Mouse (Mus musculus) midbrain, embryonic 13.5 days (tissue): ENCODE measurements at regions not wholly inside any gene's neighbourhood (a gene's known extent, or its start where the extent isn't known, plus 50 kb on each side); places are given as distances from the start of the nearest gene placed in this dataset.

Experiments used
- ATAC-seq: fragments of 200-750 bp; cut with Nextera tagmentation; 2 replicates; pipeline ENCODE4 v1.8.0; 2017; ENCODE audit warnings: mild to moderate bottlenecking, moderate TSS enrichment, moderate library complexity
- H3K27ac ChIP-seq: fragments of 300-500 bp; sonication (generic); 2 replicates; pipeline ENCODE4 v1.5.1; 2015; ENCODE audit warnings: inconsistent platforms, mild to moderate bottlenecking, moderate library complexity
- H3K27me3 ChIP-seq: fragments of 300-500 bp; sonication (generic); 2 replicates; pipeline ENCODE4 v1.6.1; 2015; ENCODE audit warnings: mild to moderate bottlenecking, inconsistent platforms
- H3K36me3 ChIP-seq: fragments of 300-500 bp; sonication (generic); 2 replicates; pipeline ENCODE4 v1.6.1; 2015; ENCODE audit warnings: mild to moderate bottlenecking, inconsistent platforms
- H3K4me1 ChIP-seq: fragments of 300-500 bp; sonication (generic); replicated peaks from 2 replicates; pipeline ENCODE4 v1.6.1; 2015; ENCODE audit warnings: inconsistent platforms
- H3K4me2 ChIP-seq: fragments of 300-500 bp; sonication (generic); replicated peaks from 2 replicates; pipeline ENCODE4 v1.6.1; 2015; ENCODE audit warnings: moderate library complexity, mild to moderate bottlenecking, inconsistent platforms
- H3K4me3 ChIP-seq: fragments of 300-500 bp; sonication (generic); replicated peaks from 2 replicates; pipeline ENCODE4 v1.5.1; 2015; ENCODE audit warnings: mild to moderate bottlenecking, inconsistent platforms
- H3K9ac ChIP-seq: fragments of 300-500 bp; sonication (generic); replicated peaks from 2 replicates; pipeline ENCODE4 v1.6.1; 2015; ENCODE audit warnings: mild to moderate bottlenecking, inconsistent platforms
- H3K9me3 ChIP-seq: fragments of 300-500 bp; sonication (generic); 2 replicates; pipeline ENCODE4 v1.6.1; 2016; ENCODE audit warnings: mild to moderate bottlenecking, inconsistent platforms
- WGBS: fragments of 180-500 bp; shearing (Covaris S2); methylation state at CpG from one replicate; pipeline ENCODE4 v1.1.7; 2015; 5-methylcytosine and 5-hydroxymethylcytosine counted together

DNA sequence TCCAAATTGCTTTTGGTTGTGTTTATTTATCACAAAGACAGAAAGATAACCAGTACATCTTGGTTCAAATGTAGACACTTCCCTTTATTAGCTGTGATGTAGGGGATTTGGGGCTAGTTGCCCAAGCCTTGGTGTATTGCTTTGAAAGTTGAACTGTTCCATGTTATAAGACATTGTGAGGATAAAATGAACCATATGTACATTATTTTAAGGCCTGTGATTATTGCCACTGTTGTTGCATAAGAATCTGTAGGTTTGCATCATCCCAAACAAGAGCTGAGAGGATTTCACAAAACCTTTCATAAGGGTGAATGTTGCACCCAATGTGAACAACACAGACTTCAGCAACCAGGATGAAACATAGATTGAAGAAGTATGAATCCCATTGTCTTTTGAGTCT, 145.7 kb upstream of the Tnfaip3 start:
- no peaks in the 10 kb centered on the region for H3K4me1 ChIP-seq
- no peak overlapping the region for H3K4me3 ChIP-seq
- ATAC-seq, result no peak
- no peak overlapping the region for H3K4me2 ChIP-seq
- H3K27ac ChIP-seq, result no peak overlapping the region
- H3K36me3 ChIP-seq, result no peaks in the 10 kb centered on the region
- no peaks in the 10 kb centered on the region for H3K9me3 ChIP-seq
- no peaks in the 10 kb centered on the region for H3K27me3 ChIP-seq
- no peak overlapping the region for H3K9ac ChIP-seq

DNA sequence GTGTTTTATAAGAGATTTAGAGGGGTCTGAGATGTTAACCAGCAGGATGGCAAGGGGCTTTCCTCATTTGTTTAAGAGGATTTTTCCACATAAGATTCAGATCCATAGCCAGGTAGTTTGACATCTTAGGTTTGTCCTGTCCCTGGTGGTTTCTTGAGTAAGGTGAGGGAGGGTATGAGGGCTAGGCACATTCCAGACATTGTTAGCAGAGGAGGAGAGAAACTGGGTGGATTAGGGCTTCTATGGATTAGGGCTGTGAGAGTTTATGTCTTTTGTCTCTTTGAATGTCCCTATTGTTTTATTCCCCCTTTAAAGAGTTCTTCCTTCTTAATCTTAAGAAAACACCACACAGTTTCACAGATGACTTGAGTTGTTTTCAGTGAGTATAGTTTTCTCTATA, 138.6 kb upstream of the Tnfaip3 start:
- Histone ChIP-seq H3K4me3 (no peak overlapping the region), H3K27ac (no peak overlapping the region), H3K9ac (no peak overlapping the region), H3K4me2 (no peak overlapping the region), H3K4me1 (no peaks in the 10 kb centered on the region), H3K9me3 (no peaks in the 10 kb centered on the region), H3K27me3 (no peaks in the 10 kb centered on the region), H3K36me3 (no peaks in the 10 kb centered on the region)
- no peak for ATAC-seq

DNA sequence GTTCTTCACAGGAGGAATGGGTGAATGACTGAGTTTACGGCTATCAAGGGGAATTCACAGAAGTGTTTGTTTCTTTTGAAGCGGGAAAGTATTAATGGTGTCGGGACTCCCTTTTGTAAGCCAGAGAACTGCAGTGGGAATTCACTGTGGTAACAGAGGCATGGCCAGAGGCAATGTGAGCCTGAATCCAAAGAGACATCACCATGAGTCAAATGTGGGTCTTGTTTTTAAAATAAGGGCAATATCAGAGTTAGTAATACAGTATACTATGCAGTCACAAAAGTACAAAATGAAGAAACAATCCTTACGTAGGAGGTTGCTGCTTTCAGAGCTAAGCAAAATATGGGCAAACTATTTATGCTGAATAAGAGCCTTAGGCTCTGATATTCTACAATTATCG, 137.3 kb upstream of the Tnfaip3 start:
- no peak overlapping the region for H3K4me2 ChIP-seq
- ATAC-seq, result no peak
- no peak overlapping the region for H3K27ac ChIP-seq
- H3K4me1 ChIP-seq, result no peaks in the 10 kb centered on the region
- no peak overlapping the region for H3K9ac ChIP-seq
- H3K9me3 ChIP-seq, result no peaks in the 10 kb centered on the region
- H3K4me3 ChIP-seq, result no peak overlapping the region
- no peaks in the 10 kb centered on the region for H3K36me3 ChIP-seq
- H3K27me3 ChIP-seq, result no peaks in the 10 kb centered on the region
- WGBS, result 87% methylated on average over 5 of the region's 5 CpGs

DNA sequence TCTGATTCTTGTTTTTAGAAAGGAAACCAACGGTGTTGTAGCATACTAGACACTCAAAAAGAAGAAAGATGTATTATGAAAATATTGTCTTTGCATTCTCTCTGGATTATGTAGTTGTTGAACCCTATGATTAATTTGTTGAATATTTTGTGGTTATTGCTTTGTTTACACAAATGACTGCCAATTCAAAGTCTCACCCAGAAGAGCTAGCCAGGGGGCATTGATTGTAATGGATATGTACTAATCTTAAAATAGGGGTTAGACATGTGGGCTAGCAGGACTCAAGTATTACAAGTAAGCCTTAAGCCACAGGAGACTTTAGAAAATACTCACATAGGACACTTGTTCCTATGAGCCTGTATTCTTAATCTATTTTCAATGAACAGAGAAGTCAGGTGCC, 135.3 kb upstream of the Tnfaip3 start:
- WGBS, result 93% methylated on average over 1 of the region's 1 CpGs

DNA sequence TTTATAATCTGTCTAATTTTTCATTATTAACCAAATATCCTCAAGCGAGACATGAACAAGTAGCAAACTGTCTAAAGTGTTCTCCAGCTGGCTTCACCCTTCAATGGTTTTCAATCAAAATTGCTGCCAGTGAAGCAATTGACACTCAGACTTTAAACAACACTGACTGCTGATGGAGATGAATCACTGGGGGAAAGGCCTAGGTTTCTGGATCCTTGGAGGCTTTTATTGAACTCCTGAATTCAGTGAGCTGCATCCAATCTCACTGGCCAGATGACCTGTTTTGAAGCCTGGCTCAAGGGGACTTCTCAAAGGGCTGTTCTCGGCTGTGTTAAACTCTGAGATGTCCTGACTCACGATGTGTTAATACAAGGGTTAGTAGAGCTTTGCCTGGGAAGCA, 134.5 kb upstream of the Tnfaip3 start:
- ATAC-seq, result no peak
- no peak overlapping the region for H3K4me3 ChIP-seq
- WGBS, result 45% methylated on average over 3 of the region's 3 CpGs
- H3K4me1 ChIP-seq, result no peaks in the 10 kb centered on the region
- no peaks in the 10 kb centered on the region for H3K36me3 ChIP-seq
- H3K27ac ChIP-seq, result no peak overlapping the region
- no peak overlapping the region for H3K4me2 ChIP-seq
- H3K9me3 ChIP-seq, result no peaks in the 10 kb centered on the region
- H3K27me3 ChIP-seq, result no peaks in the 10 kb centered on the region
- H3K9ac ChIP-seq, result no peak overlapping the region

More for the DNA sequence above, 135.3 kb upstream of the Tnfaip3 start:
- no peaks in the 10 kb centered on the region for H3K9me3 ChIP-seq
- H3K9ac ChIP-seq, result no peak overlapping the region
- H3K27me3 ChIP-seq, result no peaks in the 10 kb centered on the region
- no peak for ATAC-seq
- no peak overlapping the region for H3K4me2 ChIP-seq
- no peak overlapping the region for H3K4me3 ChIP-seq
- H3K36me3 ChIP-seq, result no peaks in the 10 kb centered on the region
- no peaks in the 10 kb centered on the region for H3K4me1 ChIP-seq
- no peak overlapping the region for H3K27ac ChIP-seq

DNA sequence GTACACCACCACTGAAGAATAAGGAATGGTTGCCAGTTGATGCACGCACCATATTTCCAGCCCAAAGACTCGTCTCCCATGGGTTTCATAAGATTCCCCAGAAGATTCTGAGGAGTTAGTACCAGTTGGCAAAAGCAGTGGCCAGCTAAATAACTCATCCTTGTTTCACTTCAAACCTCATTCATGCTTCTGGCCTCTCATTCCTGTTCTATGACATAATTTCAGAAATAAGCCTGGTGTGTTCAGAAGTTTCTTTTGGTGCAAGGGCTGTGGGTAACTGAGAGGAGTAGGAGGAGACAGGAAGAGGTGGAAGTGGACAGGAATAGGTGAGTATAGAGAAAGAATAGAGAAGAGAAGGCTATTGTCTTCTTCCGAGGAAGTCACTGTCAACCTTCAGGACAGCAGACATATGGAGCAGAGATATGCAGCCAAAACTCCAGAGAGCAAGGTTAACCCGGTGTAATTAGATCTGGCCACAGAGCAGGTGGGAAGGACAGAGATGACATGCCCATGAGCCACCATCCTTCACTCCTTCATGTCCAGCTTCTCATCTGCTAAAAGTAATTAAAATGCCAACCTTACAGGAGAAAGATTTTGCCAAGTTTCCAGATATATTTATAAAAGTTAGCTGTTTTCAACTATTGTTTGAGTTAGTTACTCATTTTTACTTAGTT, 133.9 kb upstream of the Tnfaip3 start:
- Histone ChIP-seq H3K9me3 (no peaks in the 10 kb centered on the region), H3K4me3 (no peak overlapping the region), H3K4me1 (no peaks in the 10 kb centered on the region), H3K27ac (no peak overlapping the region), H3K4me2 (no peak overlapping the region), H3K36me3 (no peaks in the 10 kb centered on the region), H3K27me3 (no peaks in the 10 kb centered on the region), H3K9ac (no peak overlapping the region)
- ATAC-seq, result no peak
- WGBS, result 84% methylated on average over 4 of the region's 4 CpGs

DNA sequence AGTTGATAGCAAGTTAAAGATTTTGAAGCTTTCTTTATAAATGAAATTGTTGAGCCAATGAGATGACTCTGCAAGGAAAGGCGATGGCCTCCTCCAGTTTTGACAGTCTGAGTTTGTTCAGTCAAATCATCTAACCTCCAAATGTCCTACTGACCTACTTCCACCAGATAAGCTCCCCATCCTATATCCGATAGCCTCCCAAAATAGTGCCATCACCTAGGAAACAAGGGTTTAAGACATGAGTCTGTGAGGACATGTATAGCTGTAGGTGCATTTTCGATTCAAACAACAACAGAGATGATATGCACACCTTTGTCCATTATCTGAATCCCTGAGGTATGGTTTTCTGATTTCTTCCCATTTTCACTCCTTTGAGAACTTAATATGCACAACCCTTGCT, 126.0 kb upstream of the Tnfaip3 start:
- H3K4me3 ChIP-seq, result no peak overlapping the region
- H3K4me1 ChIP-seq, result no peaks in the 10 kb centered on the region
- H3K36me3 ChIP-seq, result no peaks in the 10 kb centered on the region
- H3K27me3 ChIP-seq, result no peaks in the 10 kb centered on the region
- WGBS, result 90% methylated on average over 3 of the region's 3 CpGs
- H3K9me3 ChIP-seq, result no peaks in the 10 kb centered on the region
- no peak overlapping the region for H3K27ac ChIP-seq
- no peak overlapping the region for H3K9ac ChIP-seq
- no peak overlapping the region for H3K4me2 ChIP-seq
- ATAC-seq, result no peak

DNA sequence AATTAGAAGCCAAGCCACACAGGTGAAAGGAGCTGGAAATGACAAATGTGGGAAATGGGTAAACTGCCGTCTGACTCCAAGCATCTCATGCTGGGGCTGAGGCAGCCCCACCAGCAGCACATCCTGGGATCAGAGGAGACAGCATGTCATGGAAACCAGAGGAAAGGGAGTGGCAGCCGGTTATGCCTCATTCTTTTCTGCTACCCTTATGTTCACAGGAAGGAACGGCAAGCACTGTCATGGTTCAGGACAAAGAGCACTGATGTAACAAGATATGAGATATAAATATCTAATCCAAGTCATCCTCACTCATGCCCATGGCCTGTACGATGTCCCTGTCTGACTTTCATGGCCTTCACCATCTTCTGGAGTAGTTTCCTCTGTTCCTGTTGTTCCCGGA, 125.2 kb upstream of the Tnfaip3 start:
- no peak for ATAC-seq
- H3K9me3 ChIP-seq, result no peaks in the 10 kb centered on the region
- H3K4me1 ChIP-seq, result no peaks in the 10 kb centered on the region
- WGBS, result 84% methylated on average over 5 of the region's 5 CpGs
- no peak overlapping the region for H3K4me3 ChIP-seq
- no peak overlapping the region for H3K4me2 ChIP-seq
- no peak overlapping the region for H3K9ac ChIP-seq
- no peaks in the 10 kb centered on the region for H3K27me3 ChIP-seq
- no peak overlapping the region for H3K27ac ChIP-seq
- H3K36me3 ChIP-seq, result no peaks in the 10 kb centered on the region

DNA sequence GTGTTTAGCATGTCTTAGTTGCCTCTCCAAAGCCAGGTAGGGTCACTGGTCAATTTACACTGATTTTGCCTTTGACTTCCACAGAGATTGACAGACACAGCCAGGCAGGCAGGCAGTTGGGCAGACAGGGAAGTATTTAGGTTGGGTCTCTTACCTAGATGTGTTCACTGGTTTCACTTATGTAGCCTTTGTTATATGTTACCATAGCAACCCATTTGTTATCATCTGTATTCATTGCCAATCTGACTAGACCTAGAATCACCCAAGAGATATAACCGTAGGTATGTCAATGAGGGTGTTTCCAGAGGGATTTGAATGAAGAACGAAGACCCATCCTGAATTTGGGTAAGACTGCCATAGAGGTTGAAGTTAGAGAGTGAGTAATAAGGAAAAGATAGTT, 123.8 kb upstream of the Tnfaip3 start:
- no peak overlapping the region for H3K4me2 ChIP-seq
- H3K9me3 ChIP-seq, result no peaks in the 10 kb centered on the region
- H3K4me1 ChIP-seq, result no peaks in the 10 kb centered on the region
- H3K9ac ChIP-seq, result no peak overlapping the region
- H3K36me3 ChIP-seq, result no peaks in the 10 kb centered on the region
- ATAC-seq, result no peak
- H3K27me3 ChIP-seq, result no peaks in the 10 kb centered on the region
- H3K27ac ChIP-seq, result no peak overlapping the region
- no peak overlapping the region for H3K4me3 ChIP-seq
- 73% methylated on average over 2 of the region's 2 CpGs for WGBS

DNA sequence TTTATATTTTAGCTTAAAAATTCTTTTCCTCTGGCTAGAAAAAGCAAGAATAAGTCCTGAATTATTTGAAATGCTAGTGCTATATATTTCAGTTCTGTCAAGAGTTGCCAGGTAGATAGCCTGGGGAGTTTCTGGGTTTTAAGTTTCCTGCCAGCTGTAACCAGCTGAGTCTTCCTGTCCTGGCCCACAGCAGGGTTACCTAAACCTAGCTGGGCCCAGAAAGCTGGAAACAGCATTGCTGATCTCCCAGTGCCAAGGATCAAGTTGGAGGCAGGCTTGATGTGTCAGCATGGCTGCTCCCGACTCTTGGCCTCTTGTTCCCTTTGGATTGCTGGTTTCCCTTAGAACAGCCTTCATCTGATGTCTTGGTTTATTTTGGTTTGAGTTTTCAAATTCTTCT, 122.8 kb upstream of the Tnfaip3 start:
- Histone ChIP-seq H3K36me3 (no peaks in the 10 kb centered on the region), H3K9ac (no peak overlapping the region), H3K4me3 (no peak overlapping the region), H3K4me2 (no peak overlapping the region), H3K27me3 (no peaks in the 10 kb centered on the region), H3K4me1 (no peaks in the 10 kb centered on the region), H3K27ac (no peak overlapping the region), H3K9me3 (no peaks in the 10 kb centered on the region)
- ATAC-seq, result no peak
- WGBS, result 88% methylated on average over 1 of the region's 1 CpGs

DNA sequence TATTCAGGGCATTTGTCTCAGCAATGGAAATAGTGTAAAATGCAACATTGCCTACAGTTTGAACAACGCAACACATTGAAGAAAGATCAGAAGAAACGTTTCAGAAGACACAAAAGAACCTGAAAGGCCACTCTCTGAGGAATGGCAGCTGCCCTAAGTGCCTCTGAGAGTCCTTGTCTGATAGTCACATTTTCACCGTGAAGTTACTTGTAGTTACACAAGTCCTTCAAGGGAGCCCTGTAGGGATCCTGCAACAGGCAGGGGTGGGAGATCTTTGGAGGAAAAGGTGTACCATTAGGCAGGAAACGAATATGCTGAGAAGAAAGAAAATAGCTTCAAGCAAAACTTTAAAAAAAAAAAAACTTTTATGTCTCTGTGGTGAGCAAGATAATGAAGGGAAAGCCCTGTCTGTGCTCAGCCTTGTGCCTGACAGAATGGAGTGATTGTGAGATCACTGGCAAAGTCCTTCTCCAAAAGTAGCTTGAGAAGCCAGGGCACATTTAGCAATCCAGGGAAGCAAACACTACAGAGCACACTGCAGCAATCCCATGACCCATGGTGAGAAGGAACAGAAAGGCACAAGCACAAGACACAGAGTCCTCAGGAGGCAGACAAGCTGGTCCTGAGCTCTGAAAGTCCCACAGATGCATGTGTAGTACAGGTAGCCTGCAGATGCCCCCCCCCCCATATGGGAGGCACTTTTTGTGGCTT, 112.3 kb upstream of the Tnfaip3 start:
- H3K4me2 ChIP-seq, result no peak overlapping the region
- no peak overlapping the region for H3K9ac ChIP-seq
- no peaks in the 10 kb centered on the region for H3K36me3 ChIP-seq
- ATAC-seq, result no peak
- H3K27me3 ChIP-seq, result no peaks in the 10 kb centered on the region
- no peak overlapping the region for H3K4me3 ChIP-seq
- H3K27ac ChIP-seq, result no peak overlapping the region
- 79% methylated on average over 4 of the region's 4 CpGs for WGBS
- peaks cover 3% of the 10 kb centered on the region; the same call in 1 of the 2 replicates for H3K4me1 ChIP-seq
- no peaks in the 10 kb centered on the region for H3K9me3 ChIP-seq

DNA sequence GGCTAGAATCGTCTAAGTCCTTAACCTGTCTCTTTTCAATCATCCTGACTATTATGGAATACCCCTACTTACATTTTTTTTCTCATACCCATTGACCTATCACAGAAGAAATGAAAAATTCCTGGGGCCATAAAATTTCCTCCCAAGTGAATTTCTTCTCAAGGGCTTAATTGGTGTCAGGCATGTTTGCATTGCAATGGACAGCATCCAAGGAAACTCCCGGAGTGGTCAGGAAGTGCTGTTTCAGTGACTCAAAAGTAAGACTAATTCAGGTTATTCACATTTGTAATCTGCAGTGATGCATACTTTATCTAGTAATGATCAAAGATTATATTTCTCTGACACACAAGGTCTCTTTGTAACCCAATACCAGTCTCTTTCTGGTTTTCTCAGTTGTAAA, 111.5 kb upstream of the Tnfaip3 start:
- Histone ChIP-seq H3K27me3 (no peaks in the 10 kb centered on the region), H3K36me3 (no peaks in the 10 kb centered on the region), H3K4me3 (no peak overlapping the region), H3K9me3 (no peaks in the 10 kb centered on the region), H3K9ac (no peak overlapping the region), H3K4me2 (no peak overlapping the region), H3K27ac (no peak overlapping the region), H3K4me1 (peaks cover 3% of the 10 kb centered on the region; the same call in 1 of the 2 replicates)
- ATAC-seq, result no peak
- WGBS, result 85% methylated on average over 2 of the region's 2 CpGs

DNA sequence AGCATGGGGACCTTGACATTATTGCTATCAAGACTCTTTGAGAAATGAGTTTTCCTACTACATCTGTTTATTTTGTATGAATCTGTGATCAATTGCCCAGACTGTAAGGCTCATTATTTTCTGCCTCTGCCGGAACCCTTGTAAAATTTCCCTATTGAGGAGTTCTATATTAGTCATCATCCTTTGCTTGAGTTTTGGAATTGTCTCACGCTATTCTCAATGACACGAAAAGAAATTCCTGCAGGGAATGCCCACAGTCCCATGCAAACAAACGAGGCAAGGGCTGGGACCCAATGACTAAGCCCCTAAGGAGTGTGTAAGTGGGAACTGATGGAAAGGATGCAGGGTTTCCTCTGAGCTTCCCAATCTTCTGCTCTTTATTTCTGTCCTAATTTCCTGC, 111.0 kb upstream of the Tnfaip3 start:
- H3K9ac ChIP-seq, result no peak overlapping the region
- H3K27me3 ChIP-seq, result no peaks in the 10 kb centered on the region
- H3K4me1 ChIP-seq, result peaks cover 3% of the 10 kb centered on the region; the same call in 1 of the 2 replicates
- H3K4me3 ChIP-seq, result no peak overlapping the region
- no peaks in the 10 kb centered on the region for H3K36me3 ChIP-seq
- WGBS, result 81% methylated on average over 4 of the region's 4 CpGs
- H3K9me3 ChIP-seq, result no peaks in the 10 kb centered on the region
- no peak overlapping the region for H3K27ac ChIP-seq
- ATAC-seq, result no peak
- no peak overlapping the region for H3K4me2 ChIP-seq
